Mouse (Mus musculus): ENCODE data around the gene Cdc27. TPM values are rescaled to one million over a fixed set of nuclear protein-coding genes. Genes with fewer than 3 reads are reported as not detected.

The Cdc27 gene
- polyA plus RNA-seq, 1 experiment from 2014 or later = 51.6 TPM

- Histone ChIP-seq H3K36me3 (no peaks in the 10 kb centered on the region), H3K9ac (replicated peaks) (no peak overlapping the region), H3K27me3 (no peaks in the 10 kb centered on the region), H3K4me2 (no peak overlapping the region), H3K9me3 (0 out of 2 replicates have a peak, but pooled peaks cover 6% of the 10 kb centered on the region), H3K4me1 (replicated peaks) (no peaks in the 10 kb centered on the region), H3K27ac (no peak overlapping the region), H3K4me3 (replicated peaks) (no peak overlapping the region)
- WGBS = 68% methylated on average over 4 of the region's 4 CpGs
- ATAC-seq (ENCODE audit: insufficient number of reproducible peaks, insufficient read depth, low FRiP score, low TSS enrichment, low read depth) = no peak
Observed at GRCm38 (mm10) chr11:104479505-104479904, 70.9 kb downstream of the Cdc27 start.

GRCm38 (mm10) chr11:104469371-104469835 lies 81.0 kb downstream of the Cdc27 start:
- H3K27me3 ChIP-seq = no peaks in the 10 kb centered on the region

GRCm38 (mm10) chr11:104468751-104469268 lies 81.6 kb downstream of the Cdc27 start, which contains the start of gene Kansl1:
Gene Kansl1 (minus strand): TSS chr11:104468861.
- Histone ChIP-seq H3K36me3 (peaks cover 17% of the 10 kb centered on the region; the same call in 1 of the 2 replicates), H3K27me3 (no peaks in the 10 kb centered on the region), H3K4me3 (replicated peaks) (peak within 1 kb of the TSS; percentile 98), H3K27ac (peak within 1 kb of the TSS; percentile 80), H3K4me1 (replicated peaks) (peaks cover 15% of the 10 kb centered on the region), H3K9me3 (no peaks in the 10 kb centered on the region), H3K4me2 (peak within 1 kb of the TSS; percentile 64), H3K9ac (replicated peaks) (peak within 1 kb of the TSS; percentile 97)
- ATAC-seq (ENCODE audit: insufficient number of reproducible peaks, insufficient read depth, low FRiP score, low TSS enrichment, low read depth) = peak; percentile 64
- WGBS = 1% methylated on average over 61 of the region's 69 CpGs

More at GRCm38 (mm10) chr11:104469371-104469835, 81.0 kb downstream of the Cdc27 start:
- peak; percentile 100 for ATAC-seq (ENCODE audit: insufficient number of reproducible peaks, insufficient read depth, low FRiP score, low TSS enrichment, low read depth)
- peak overlapping the region; percentile 80 for H3K27ac ChIP-seq
- peak overlapping the region; percentile 98 for H3K4me3 ChIP-seq (replicated peaks)
- peak overlapping the region; percentile 97 for H3K9ac ChIP-seq (replicated peaks)
- H3K4me1 ChIP-seq (replicated peaks) = peaks cover 15% of the 10 kb centered on the region
- 1% methylated on average over 19 of the region's 19 CpGs for WGBS
- peaks cover 12% of the 10 kb centered on the region; the same call in 1 of the 2 replicates for H3K36me3 ChIP-seq
- no peaks in the 10 kb centered on the region for H3K9me3 ChIP-seq
- peak overlapping the region; percentile 64 for H3K4me2 ChIP-seq

- no peak for ATAC-seq (ENCODE audit: insufficient number of reproducible peaks, insufficient read depth, low FRiP score, low TSS enrichment, low read depth)
- peak overlapping the region; percentile 31 for H3K4me2 ChIP-seq
- no peak overlapping the region for H3K27ac ChIP-seq
- H3K36me3 ChIP-seq = peaks cover 26% of the 10 kb centered on the region; the same call in 1 of the 2 replicates
- H3K4me3 ChIP-seq (replicated peaks) = no peak overlapping the region
- 82% methylated on average over 5 of the region's 5 CpGs for WGBS
- H3K4me1 ChIP-seq (replicated peaks) = peaks cover 15% of the 10 kb centered on the region
- H3K9me3 ChIP-seq = no peaks in the 10 kb centered on the region
- no peaks in the 10 kb centered on the region for H3K27me3 ChIP-seq
- no peak overlapping the region for H3K9ac ChIP-seq (replicated peaks)
Observed at GRCm38 (mm10) chr11:104467698-104468097, 82.7 kb downstream of the Cdc27 start.

- H3K9ac ChIP-seq (replicated peaks) = no peak overlapping the region
- H3K27ac ChIP-seq = no peak overlapping the region
- no peak for ATAC-seq (ENCODE audit: insufficient number of reproducible peaks, insufficient read depth, low FRiP score, low TSS enrichment, low read depth)
- peaks cover 41% of the 10 kb centered on the region for H3K36me3 ChIP-seq
- peaks cover 1% of the 10 kb centered on the region for H3K4me1 ChIP-seq (replicated peaks)
- no peaks in the 10 kb centered on the region for H3K27me3 ChIP-seq
- no peaks in the 10 kb centered on the region for H3K9me3 ChIP-seq
- H3K4me3 ChIP-seq (replicated peaks) = no peak overlapping the region
- no peak overlapping the region for H3K4me2 ChIP-seq
Observed at GRCm38 (mm10) chr11:104461551-104461950, 88.9 kb downstream of the Cdc27 start.

- no peak overlapping the region for H3K4me2 ChIP-seq
- no peaks in the 10 kb centered on the region for H3K4me1 ChIP-seq (replicated peaks)
- 94% methylated on average over 2 of the region's 2 CpGs for WGBS
- H3K36me3 ChIP-seq = peaks cover 44% of the 10 kb centered on the region
- H3K4me3 ChIP-seq (replicated peaks) = no peak overlapping the region
- H3K9me3 ChIP-seq = no peaks in the 10 kb centered on the region
- H3K27ac ChIP-seq = no peak overlapping the region
- no peaks in the 10 kb centered on the region for H3K27me3 ChIP-seq
- H3K9ac ChIP-seq (replicated peaks) = no peak overlapping the region
- ATAC-seq (ENCODE audit: insufficient number of reproducible peaks, insufficient read depth, low FRiP score, low TSS enrichment, low read depth) = no peak
Observed at GRCm38 (mm10) chr11:104459671-104460070, 90.7 kb downstream of the Cdc27 start.

GRCm38 (mm10) chr11:104458507-104458906 lies 91.9 kb downstream of the Cdc27 start:
- H3K4me3 ChIP-seq (replicated peaks) = no peak overlapping the region
- peaks cover 33% of the 10 kb centered on the region for H3K36me3 ChIP-seq
- H3K27me3 ChIP-seq = no peaks in the 10 kb centered on the region
- no peaks in the 10 kb centered on the region for H3K9me3 ChIP-seq
- H3K9ac ChIP-seq (replicated peaks) = no peak overlapping the region
- no peak for ATAC-seq (ENCODE audit: insufficient number of reproducible peaks, insufficient read depth, low FRiP score, low TSS enrichment, low read depth)
- no peak overlapping the region for H3K27ac ChIP-seq
- H3K4me2 ChIP-seq = no peak overlapping the region
- WGBS = 72% methylated on average over 2 of the region's 2 CpGs
- H3K4me1 ChIP-seq (replicated peaks) = no peaks in the 10 kb centered on the region

Other genes with a start within 250 kb of the Cdc27 start
- gene Kansl1, start 81.8 kb downstream of the Cdc27 start, polyA plus RNA-seq (2016; fragmentation: Nextera tagmentation; extraction: Ambion mirVana) = 30.9 and 33.6 TPM in 2 replicates
- gene Myl4, start within 50 bp of the Cdc27 start, polyA plus RNA-seq (2016; fragmentation: Nextera tagmentation; extraction: Ambion mirVana) = 40.3 and 44.3 TPM in 2 replicates
- 2.9 and 3.7 TPM in 2 replicates for gene Itgb3, start 57.4 kb upstream of the Cdc27 start, polyA plus RNA-seq (2016; fragmentation: Nextera tagmentation; extraction: Ambion mirVana)
- not detected in 2 replicates for gene Gm11639, start 135.1 kb upstream of the Cdc27 start, polyA plus RNA-seq (2016; fragmentation: Nextera tagmentation; extraction: Ambion mirVana)